Mouse (Mus musculus) bone marrow, adult 2 months (tissue): ENCODE measurements around the gene Ercc1. TPM values are rescaled to one million over a fixed set of nuclear protein-coding genes. Genes with fewer than 3 reads are reported as not detected.

Source experiments
- H3K27ac ChIP-seq: fragments of 200-500 bp; 2 replicates; pipeline ENCODE4 v1.5.1; 2012; ENCODE audit warnings: low read depth, mild to moderate bottlenecking, control low read depth, inconsistent platforms, low read length; ENCODE audit not compliant: control insufficient read depth, poor library complexity, insufficient read depth
- H3K4me1 ChIP-seq: fragments of 200-500 bp; 2 replicates; pipeline ENCODE4 v1.6.1; 2011; ENCODE audit warnings: low read length; ENCODE audit not compliant: control insufficient read depth, insufficient read depth
- H3K4me3 ChIP-seq: fragments of 200-500 bp; replicated peaks from 2 replicates; pipeline ENCODE3; 2011; ENCODE audit warnings: mild to moderate bottlenecking, low read depth, low read length, control low read depth; ENCODE audit not compliant: control insufficient read depth
- CTCF ChIP-seq: fragments of 200-500 bp; IDR thresholded peaks from 2 replicates; pipeline ENCODE4 v1.5.1; 2011; ENCODE audit warnings: low read length, control low read depth; ENCODE audit not compliant: control insufficient read depth, insufficient read depth
- POLR2A ChIP-seq: fragments of 200-500 bp; IDR thresholded peaks from 2 replicates; pipeline ENCODE4 v1.6.1; 2011; ENCODE audit warnings: low read depth, mild to moderate bottlenecking, control low read depth, low read length, borderline replicate concordance; ENCODE audit not compliant: control insufficient read depth
- WGBS: fragments of 180-500 bp; shearing (Covaris S2); methylation state at CpG from one replicate; pipeline ENCODE4 v1.1.7; 2018; 5-methylcytosine and 5-hydroxymethylcytosine counted together
- polyA plus RNA-seq: library from polyadenylated mRNA; stranded (reverse); fragments of >200 nt; gene quantifications from 2 replicates; pipeline ENCODE4 v1.2.4, GENCODE M21; 2011; ENCODE audit warnings: low replicate concordance; ENCODE audit not compliant: missing spikeins, insufficient read depth, insufficient read length

The Ercc1 gene
- polyA plus RNA-seq, 1 experiment: 31.3 TPM

DNA sequence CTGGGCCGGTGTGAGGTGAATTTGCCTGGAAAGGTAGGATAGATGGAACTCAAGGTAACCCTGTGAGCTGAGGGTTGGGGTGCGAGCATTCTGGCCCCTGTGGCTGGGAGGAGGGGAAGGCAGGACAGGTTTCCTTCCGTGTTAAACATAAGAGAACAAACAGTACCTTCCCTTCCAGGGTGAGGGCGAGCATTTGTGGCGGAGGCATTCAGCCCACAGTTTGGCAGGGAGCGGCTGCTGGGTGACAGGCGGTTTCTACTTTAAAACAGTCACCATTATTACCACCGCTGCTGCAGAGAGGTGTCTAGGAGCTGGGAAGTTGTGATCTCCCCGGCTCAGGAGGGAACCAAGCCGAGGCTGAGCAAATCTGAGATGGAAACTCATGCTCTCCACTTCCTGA is 7.5 kb upstream of the Ercc1 start:
- no peak overlapping the region for H3K4me3 ChIP-seq
- no peak for TF ChIP-seq CTCF
- TF ChIP-seq POLR2A: no peak
- peaks cover 6% of the 10 kb centered on the region for H3K4me1 ChIP-seq
- 30% methylated on average over 10 of the region's 10 CpGs for WGBS
- H3K27ac ChIP-seq: no peak overlapping the region

DNA sequence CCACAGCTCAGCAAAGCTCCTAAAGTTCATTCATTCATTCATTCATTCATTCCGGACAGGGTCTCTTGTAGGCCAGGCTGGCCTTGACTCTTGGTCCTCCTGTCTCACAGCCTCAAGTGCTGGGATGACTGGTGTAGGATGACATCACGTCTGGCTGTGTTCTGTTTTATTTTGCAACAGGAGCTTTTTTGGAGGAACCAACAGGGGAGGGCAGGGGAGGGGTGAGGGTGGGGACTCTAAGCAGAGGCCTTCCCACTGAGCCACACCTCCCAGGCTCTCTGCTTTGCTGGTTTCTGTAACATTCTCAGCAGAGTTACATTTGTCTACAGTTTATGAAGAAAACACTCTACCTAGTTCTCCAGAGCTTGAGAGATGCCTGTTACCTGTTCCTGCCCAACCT is 6.5 kb upstream of the Ercc1 start:
- TF ChIP-seq POLR2A (no peak), CTCF (no peak)
- Histone ChIP-seq H3K4me3 (no peak overlapping the region), H3K4me1 (peaks cover 6% of the 10 kb centered on the region), H3K27ac (no peak overlapping the region)
- WGBS: 37% methylated on average over 2 of the region's 2 CpGs

DNA sequence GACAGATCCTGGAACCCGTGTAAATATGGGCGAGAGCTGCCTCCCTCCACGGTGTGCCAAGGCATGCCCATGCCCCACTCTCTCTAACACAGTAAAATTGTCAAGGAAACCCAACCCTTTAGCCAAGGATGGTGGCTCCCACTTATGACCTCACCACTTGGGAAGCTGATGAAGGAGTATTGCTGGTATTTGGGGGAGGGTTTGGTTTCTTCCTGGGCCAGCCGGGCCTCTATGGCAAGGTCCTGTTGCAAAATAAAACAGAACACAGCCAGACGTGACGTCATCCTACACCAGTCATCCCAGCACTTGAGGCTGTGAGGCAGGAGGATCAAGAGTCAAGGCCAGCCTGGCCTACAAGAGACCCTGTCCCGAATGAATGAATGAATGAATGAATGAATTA is 6.0 kb upstream of the Ercc1 start:
- TF ChIP-seq POLR2A (no peak), CTCF (no peak)
- Histone ChIP-seq H3K27ac (no peak overlapping the region), H3K4me1 (peaks cover 5% of the 10 kb centered on the region), H3K4me3 (no peak overlapping the region)
- WGBS: 64% methylated on average over 7 of the region's 7 CpGs

DNA sequence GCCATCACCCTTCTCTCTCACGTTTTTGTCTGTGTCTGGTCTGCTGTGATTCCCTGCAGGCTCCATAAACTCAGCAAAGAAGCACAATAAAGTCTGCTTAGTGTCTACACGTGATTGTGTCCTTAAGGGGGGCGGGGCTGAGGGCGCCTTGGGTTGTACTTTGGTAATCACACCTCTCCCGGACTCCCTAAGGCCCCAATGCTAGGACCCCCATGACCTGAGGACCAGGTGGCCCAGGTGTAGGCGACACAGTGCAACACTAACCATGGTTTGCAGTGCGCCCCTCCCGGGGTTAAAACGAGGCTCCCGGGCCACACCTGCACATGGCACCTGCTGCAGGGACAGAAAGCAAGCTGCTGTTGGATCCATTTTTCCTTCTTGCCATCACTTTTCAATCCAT is 3.3 kb upstream of the Ercc1 start:
- no peak overlapping the region for H3K4me3 ChIP-seq
- TF ChIP-seq POLR2A: no peak
- TF ChIP-seq CTCF: no peak
- peaks cover 4% of the 10 kb centered on the region; the same call in 1 of the 2 replicates for H3K4me1 ChIP-seq
- 44% methylated on average over 10 of the region's 10 CpGs for WGBS
- H3K27ac ChIP-seq: no peak overlapping the region

DNA sequence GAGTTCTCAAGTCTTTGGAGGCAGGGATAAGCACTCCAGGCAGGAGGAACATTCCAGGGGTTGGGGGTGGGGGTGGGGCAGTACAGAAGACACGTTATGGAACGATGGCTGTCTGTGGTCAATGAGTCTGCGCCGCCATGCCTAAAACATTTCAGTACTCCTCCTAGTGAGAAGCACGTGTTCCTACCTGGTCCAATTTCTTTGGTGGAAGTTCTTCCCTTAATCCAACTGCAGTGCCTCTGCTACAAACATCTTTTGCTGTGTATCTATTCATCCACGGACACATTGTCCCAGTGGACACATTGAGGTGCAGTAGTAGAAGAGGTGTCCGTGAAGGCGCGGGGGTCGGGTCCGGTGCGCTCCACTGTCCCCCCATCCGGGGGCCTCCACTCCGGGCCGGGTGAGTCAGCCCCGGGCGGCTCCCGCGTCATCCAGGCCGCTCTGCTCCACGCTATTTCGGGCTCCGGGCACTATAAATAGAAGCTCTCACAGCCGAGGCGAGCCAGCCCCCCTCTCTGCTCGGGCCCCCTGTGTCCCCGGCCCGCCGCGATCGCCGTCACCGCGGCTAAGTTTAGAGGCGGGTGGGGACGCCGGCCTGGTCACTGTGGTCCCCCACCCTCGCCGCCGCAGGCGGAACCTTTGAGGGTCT is 2.7 kb upstream of the Ercc1 start:
- H3K27ac ChIP-seq: no peak overlapping the region
- under 1% methylated on average over 41 of the region's 41 CpGs for WGBS
- H3K4me3 ChIP-seq: no peak overlapping the region
- no peak for TF ChIP-seq POLR2A
- no peak for TF ChIP-seq CTCF
- peaks cover 4% of the 10 kb centered on the region; the same call in 1 of the 2 replicates for H3K4me1 ChIP-seq

DNA sequence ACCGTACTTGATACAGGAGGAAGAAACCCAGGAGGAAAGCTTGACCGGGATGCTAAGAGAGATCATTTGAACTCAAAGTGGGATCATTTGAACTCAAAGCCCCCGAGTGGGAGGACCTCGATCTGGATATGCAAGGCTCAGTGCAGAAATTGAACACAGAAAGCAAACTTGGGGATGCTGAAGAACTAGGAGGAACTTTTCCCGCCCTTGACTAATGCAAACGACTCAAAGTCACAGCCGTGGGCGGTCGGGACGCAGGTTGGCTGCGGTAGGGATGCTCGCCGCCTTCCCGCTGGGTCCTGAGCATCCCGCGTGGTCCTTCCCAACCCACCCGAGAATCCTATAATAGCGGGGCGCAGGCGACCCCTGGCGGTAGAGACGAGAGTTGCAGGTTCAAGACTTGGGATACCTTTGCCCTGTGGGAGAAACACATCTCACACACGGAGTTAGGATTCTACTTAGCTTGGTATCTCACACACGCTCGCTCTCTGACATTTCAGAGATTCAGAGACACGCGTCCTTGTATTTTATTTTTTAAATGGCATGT is 2.0 kb upstream of the Ercc1 start:
- Histone ChIP-seq H3K27ac (no peak overlapping the region), H3K4me1 (peaks cover 4% of the 10 kb centered on the region; the same call in 1 of the 2 replicates), H3K4me3 (no peak overlapping the region)
- under 1% methylated on average over 27 of the region's 27 CpGs for WGBS
- TF ChIP-seq POLR2A (no peak), CTCF (peak; percentile 89)

DNA sequence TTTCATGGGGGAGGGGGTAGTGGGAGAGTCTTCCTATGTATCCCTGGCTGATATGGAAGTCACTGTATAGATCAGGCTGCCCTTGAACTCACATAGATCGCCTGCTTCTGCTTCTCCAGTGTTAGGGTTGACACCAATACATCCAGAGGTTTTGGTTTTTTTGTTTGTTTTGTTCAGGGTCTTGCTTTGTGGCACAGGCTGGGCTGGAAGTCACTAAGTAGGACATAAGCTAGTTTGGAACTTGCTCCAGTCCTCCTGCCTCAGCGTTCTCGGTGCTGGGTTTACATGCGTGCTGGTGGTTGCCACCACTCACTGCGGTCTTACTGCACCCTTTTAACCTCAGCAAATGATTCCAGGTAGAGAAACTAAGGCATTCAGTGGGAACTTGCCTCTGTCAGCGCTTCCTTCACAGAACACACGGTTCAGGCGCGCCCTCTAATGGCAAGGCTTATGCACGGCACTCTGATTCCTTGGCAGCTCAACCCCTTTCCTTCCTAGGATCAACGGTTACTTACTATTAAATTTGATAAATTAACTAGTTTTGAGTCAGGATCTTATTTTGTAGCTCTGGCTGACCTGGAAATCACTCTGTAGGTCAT is 1.3 kb upstream of the Ercc1 start:
- H3K4me1 ChIP-seq: peaks cover 3% of the 10 kb centered on the region; the same call in 1 of the 2 replicates
- no peak overlapping the region for H3K27ac ChIP-seq
- peak; percentile 96 for TF ChIP-seq CTCF
- no peak for TF ChIP-seq POLR2A
- under 1% methylated on average over 11 of the region's 11 CpGs for WGBS
- H3K4me3 ChIP-seq: no peak overlapping the region

DNA sequence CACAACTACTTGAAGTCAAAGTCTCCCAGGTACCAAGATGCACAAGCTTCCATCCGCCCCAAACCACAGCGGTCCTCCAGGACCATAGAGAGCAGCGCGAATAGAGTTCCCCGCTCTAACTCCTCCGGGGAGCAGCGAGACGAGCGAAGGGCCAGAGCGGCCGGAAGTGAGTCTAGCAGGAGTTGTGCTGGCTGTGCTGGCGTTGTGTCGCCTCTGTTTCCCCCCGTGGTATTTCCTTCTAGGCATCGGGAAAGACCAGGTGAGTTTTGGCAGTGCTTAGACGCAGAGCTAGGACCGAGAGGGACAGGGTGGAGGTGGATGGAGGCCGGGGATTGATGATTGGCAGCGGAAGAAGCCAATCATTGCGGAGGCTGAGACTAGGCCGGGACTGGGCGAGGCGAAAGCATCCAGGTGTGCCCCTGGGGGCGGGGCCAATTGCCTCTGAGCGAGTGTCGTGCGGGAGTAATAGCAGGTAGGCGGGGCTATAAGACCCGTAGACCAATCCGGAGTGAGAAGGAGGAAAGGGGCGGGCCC is 427 bp downstream of the Ercc1 start:
- WGBS: 1% methylated on average over 31 of the region's 31 CpGs
- H3K4me3 ChIP-seq: peak overlapping the region; percentile 74
- peaks cover 3% of the 10 kb centered on the region; the same call in 1 of the 2 replicates for H3K4me1 ChIP-seq
- H3K27ac ChIP-seq: peak overlapping the region; percentile 35; the same call in 1 of the 2 replicates
- no peak for TF ChIP-seq CTCF
- TF ChIP-seq POLR2A: no peak; the same call in 1 of the 2 replicates
